Mouse (Mus musculus) embryonic fibroblast, embryonic 13.5 days (primary cell): ENCODE results near the gene Ammecr1. TPM values are rescaled to one million over a fixed set of nuclear protein-coding genes. Genes with fewer than 3 reads are reported as not detected.

Source experiments
- H3K27ac ChIP-seq: 2 replicates; pipeline ENCODE4 v1.5.1; 2012; ENCODE audit warnings: low read length, control low read depth, inconsistent platforms; ENCODE audit not compliant: insufficient read depth
- H3K4me1 ChIP-seq: 2 replicates; pipeline ENCODE4 v1.6.1; 2011; ENCODE audit warnings: low read length; ENCODE audit not compliant: control insufficient read depth, insufficient read depth
- H3K4me3 ChIP-seq: 2 replicates; pipeline ENCODE4 v1.5.1; 2011; ENCODE audit warnings: mild to moderate bottlenecking, control low read depth, low read length; ENCODE audit not compliant: insufficient read depth
- CTCF ChIP-seq: IDR thresholded peaks from 2 replicates; pipeline ENCODE4 v1.5.1; 2011; ENCODE audit warnings: mild to moderate bottlenecking, control low read depth, low read length, moderate library complexity, borderline replicate concordance; ENCODE audit not compliant: insufficient read depth
- POLR2A ChIP-seq: IDR thresholded peaks from 2 replicates; pipeline ENCODE4 v1.6.1; 2011; ENCODE audit warnings: low read depth, mild to moderate bottlenecking, control low read depth, low read length, moderate library complexity
- polyA plus RNA-seq: library from polyadenylated mRNA; stranded (reverse); fragments of >200 nt; gene quantifications from 2 replicates; pipeline ENCODE4 v1.2.4, GENCODE M21; 2011; ENCODE audit warnings: low read depth; ENCODE audit not compliant: missing spikeins, insufficient read length

The Ammecr1 gene
- polyA plus RNA-seq, 1 experiment: 40.4 TPM

DNA sequence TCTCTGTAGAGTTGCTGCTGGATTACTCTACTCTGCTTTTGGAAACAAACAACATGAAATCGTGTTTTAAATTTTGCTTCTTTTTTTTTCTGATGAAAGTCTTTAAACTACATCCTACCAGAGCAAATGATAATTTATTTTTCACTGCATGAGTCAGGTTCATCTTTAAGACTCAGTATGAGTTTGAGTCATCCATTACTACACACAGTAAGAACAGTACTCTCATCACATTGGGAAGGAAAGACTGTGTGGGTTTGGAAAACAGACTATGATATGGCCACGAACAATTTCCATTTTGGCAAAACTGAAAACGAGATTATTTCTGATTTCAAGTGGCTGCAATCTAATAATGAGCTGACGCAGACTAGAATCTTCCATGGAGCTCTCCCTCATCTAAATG lies 82.9 kb downstream of the Ammecr1 start:
- Histone ChIP-seq H3K27ac (peak overlapping the region; percentile 65; the same call in 1 of the 2 replicates), H3K4me3 (no peak overlapping the region), H3K4me1 (no peaks in the 10 kb centered on the region; the same call in 1 of the 2 replicates)
- no peak for TF ChIP-seq POLR2A
- no peak for TF ChIP-seq CTCF

DNA sequence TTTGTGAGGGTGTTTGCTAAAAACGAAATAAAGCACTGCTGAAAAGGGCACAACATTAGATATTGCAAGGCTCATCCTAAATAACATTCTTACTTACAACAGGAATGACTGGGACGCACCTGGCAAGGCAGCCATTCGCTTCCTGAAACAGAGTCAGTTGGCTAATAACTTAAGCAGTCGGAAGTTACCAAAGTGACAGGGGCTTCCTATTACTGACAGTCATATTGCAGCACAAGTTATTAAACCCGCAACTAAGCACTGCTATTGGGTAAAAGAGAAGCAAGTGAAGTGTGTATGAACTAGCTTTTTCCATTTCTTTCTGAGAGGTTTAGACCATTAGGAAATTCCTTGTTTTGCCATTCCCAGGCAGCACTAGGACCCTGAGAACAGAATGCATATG lies 84.3 kb downstream of the Ammecr1 start:
- H3K27ac ChIP-seq: no peak overlapping the region
- TF ChIP-seq CTCF: no peak
- no peak for TF ChIP-seq POLR2A
- H3K4me1 ChIP-seq: no peaks in the 10 kb centered on the region; the same call in 1 of the 2 replicates
- no peak overlapping the region for H3K4me3 ChIP-seq

DNA sequence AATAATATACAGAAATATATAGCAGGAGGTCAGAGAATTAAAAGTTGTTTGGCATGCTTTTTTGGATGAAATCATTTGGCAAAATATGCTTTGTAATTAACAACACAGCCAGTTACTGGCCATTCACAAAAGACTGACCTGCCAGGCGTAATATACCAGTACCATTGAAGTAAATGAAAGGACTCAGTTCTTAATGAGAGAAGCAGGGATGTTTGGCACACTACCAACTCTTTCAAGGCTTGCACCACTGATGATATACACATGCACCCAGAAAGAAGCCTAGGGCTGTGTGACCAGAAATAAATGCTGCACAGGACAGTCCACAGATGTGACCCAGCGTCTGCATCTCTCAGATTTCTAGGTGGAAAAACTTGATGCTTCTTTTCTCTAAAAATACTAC lies 96.7 kb downstream of the Ammecr1 start:
- TF ChIP-seq CTCF: no peak
- TF ChIP-seq POLR2A: no peak
- no peak overlapping the region for H3K4me3 ChIP-seq
- H3K4me1 ChIP-seq: peaks cover 2% of the 10 kb centered on the region; the same call in 1 of the 2 replicates
- H3K27ac ChIP-seq: no peak overlapping the region

DNA sequence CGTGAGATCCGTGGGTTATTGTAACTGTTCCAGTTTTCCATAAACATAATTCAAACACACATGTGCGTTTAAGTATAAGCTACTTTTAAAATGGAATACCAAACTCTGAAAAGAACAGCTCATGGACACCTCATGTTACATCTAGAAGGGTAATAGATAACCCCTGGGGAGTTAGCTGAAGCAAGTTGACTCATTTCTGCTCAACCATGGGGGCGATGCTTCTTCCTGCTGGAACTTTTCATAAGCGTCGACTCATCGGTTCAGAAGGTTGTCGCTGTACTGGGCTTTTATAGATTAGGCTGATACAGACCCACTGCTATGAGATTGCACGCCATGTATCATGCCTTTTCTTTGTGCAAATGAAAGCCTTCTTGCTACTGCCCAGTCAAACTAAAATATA lies 118.5 kb downstream of the Ammecr1 start:
- H3K4me1 ChIP-seq: peaks cover 6% of the 10 kb centered on the region; the same call in 1 of the 2 replicates
- no peak for TF ChIP-seq CTCF
- no peak for TF ChIP-seq POLR2A
- peak overlapping the region; percentile 68 for H3K27ac ChIP-seq
- no peak overlapping the region for H3K4me3 ChIP-seq

DNA sequence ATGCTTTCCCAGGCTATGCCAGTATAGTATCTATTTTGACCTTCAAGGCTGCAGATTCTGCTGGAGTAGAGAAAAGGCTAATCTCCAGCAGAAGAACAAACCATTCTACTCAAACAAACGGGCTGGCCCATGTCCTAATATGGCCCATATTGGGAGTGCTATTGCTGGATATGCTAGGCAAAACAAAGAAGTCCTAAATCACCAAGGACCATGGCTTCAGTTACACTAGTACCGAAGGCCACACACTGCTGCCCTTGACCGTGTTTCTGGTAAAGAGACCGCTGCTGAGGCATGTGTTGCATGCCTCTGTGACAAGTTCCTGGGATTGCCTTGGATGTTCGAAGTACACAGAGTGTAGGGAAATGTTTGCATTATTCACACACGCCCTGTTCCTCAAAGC lies 120.3 kb downstream of the Ammecr1 start:
- H3K4me3 ChIP-seq: no peak overlapping the region
- no peak for TF ChIP-seq CTCF
- TF ChIP-seq POLR2A: no peak
- H3K4me1 ChIP-seq: peaks cover 6% of the 10 kb centered on the region; the same call in 1 of the 2 replicates
- H3K27ac ChIP-seq: no peak overlapping the region

DNA sequence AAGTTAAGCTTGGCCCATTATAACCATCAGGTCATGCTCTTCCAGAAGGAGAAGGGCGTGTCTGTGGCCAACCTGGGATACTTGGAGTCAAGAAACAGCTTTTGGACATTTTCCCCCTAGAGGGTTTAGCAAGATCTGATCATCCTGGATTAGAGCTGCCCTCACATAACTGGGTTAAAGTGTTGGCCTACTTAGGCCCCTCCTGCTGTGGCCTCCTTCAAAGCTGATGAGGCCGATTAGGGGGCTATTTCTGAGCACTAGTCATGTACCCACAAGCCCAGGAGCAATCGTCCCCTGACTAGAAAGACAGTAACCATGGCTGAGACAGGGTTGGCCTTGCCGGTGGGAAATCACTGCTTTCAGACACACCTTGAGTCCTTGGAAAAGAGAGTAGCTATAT lies 124.6 kb downstream of the Ammecr1 start:
- no peak overlapping the region for H3K4me3 ChIP-seq
- no peak overlapping the region for H3K27ac ChIP-seq
- peaks cover 7% of the 10 kb centered on the region; the same call in 1 of the 2 replicates for H3K4me1 ChIP-seq
- TF ChIP-seq CTCF: no peak
- no peak for TF ChIP-seq POLR2A

DNA sequence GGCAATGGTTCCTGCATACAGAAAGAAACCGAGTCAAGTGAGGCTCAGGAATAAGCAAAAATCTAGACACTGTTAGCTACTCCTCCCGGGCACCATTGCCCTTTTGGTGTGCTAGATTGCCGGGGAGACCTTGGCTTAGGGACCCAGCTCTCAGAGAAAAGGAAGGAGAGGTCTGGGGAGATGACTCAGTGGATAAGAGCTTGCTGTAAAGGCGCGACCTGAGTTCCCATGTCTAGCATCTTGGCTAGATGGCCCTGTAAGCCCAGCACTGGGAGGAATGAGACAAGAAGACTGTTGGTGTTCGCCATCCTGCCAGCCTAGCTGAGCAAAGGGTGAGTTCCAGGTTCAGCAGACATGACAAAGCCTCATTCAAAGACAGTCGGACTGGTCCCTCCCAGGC lies 127.1 kb downstream of the Ammecr1 start:
- H3K4me1 ChIP-seq: peaks cover 7% of the 10 kb centered on the region; the same call in 1 of the 2 replicates
- TF ChIP-seq POLR2A (no peak), CTCF (no peak)
- H3K27ac ChIP-seq: peak overlapping the region; percentile 47; the same call in 1 of the 2 replicates
- no peak overlapping the region for H3K4me3 ChIP-seq

DNA sequence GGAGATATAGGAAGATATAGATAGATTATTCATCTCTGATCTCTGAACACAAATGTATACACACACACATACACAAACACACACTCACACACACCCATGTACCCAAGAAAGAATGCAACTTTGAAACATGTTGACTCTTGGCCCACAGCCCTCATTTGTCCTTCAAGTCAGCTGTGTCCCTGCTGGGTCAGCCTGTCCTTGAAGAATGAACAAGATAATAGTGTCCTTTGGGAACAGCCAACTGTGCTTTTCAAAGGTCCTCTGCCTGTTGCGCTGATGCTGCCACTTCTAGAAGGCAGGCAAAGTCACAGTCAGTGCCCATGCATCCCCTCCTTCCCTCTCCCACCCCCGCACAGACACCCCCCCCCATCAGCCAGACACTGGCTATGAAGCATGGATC lies 127.7 kb downstream of the Ammecr1 start:
- no peak overlapping the region for H3K4me3 ChIP-seq
- TF ChIP-seq CTCF (no peak), POLR2A (no peak)
- no peak overlapping the region for H3K27ac ChIP-seq
- peaks cover 7% of the 10 kb centered on the region; the same call in 1 of the 2 replicates for H3K4me1 ChIP-seq

DNA sequence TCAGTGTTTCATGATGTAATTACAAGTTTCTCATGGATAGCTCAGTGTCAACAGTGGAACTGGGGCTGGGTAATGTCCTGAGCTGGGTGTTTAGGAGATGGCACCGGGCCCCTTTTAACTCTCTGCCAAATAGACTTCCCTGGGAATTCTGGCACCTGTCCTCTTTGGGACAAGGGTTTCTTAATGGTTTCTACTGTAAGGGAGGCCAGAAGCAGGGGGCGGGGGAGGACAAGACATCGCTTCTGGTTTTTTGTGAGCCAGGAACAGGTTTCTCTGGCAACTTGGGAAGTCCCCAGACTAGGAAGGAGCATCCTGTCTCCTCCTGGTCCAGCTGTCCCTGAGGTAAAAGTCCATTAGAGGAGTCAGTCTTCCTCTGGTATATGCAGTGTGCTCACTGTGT lies 129.2 kb downstream of the Ammecr1 start:
- Histone ChIP-seq H3K4me3 (no peak overlapping the region), H3K4me1 (peaks cover 7% of the 10 kb centered on the region; the same call in 1 of the 2 replicates), H3K27ac (no peak overlapping the region)
- TF ChIP-seq POLR2A: no peak
- no peak for TF ChIP-seq CTCF

DNA sequence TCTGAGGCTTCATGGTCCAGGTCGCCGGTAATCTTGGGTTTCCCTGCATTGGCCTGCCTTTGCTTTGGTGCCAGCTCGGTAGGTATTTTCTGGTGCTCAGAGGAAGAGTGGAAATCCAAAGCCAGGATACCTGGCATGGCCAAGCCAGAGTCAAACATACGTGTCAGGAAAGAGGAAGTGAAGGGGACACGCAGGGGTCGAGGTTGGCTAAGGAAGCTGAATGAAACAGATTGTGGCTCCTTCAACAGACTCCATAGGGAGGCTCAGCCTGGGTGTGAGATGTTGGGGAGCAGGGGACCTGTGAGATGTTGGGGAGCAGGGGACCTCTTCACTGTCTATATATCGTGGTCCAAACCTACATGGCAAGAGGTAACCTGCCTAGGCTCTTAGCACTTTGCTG lies 130.1 kb downstream of the Ammecr1 start:
- Histone ChIP-seq H3K4me1 (peaks cover 7% of the 10 kb centered on the region; the same call in 1 of the 2 replicates), H3K27ac (no peak overlapping the region), H3K4me3 (no peak overlapping the region)
- TF ChIP-seq CTCF (no peak), POLR2A (no peak)
